Mouse (Mus musculus) retina, adult 2 months (tissue): Measurements from ENCODE around the gene Epha7.

Experiments used
- DNase-seq: peaks from one replicate; pipeline ENCODE4 v3.0.0-alpha.2; 2012; ENCODE audit warnings: low read depth, low spot score

The Epha7 gene

GRCm38 (mm10) chr4:28812691-28813289 is at the start of gene Epha7:
Gene Epha7, plus strand, starts transcription at chr4:28813131.
- DNase-seq, result peak; percentile 82

- no peak for DNase-seq
Observed at GRCm38 (mm10) chr4:28783961-28784360, 29.0 kb upstream of the Epha7 start.

- peak; percentile 15 for DNase-seq
Observed at GRCm38 (mm10) chr4:28808800-28809199, 4.1 kb upstream of the Epha7 start.

GRCm38 (mm10) chr4:28809703-28810102 is 3.2 kb upstream of the Epha7 start:
- no peak for DNase-seq

GRCm38 (mm10) chr4:28813551-28814475 is 882 bp downstream of the Epha7 start:
- DNase-seq, result peak; percentile 9

- DNase-seq, result peak; percentile 16
Observed at GRCm38 (mm10) chr4:28814476-28814815, 1.5 kb downstream of the Epha7 start.

- DNase-seq, result peak; percentile 41
Observed at GRCm38 (mm10) chr4:28814816-28815620, 2.1 kb downstream of the Epha7 start.

GRCm38 (mm10) chr4:28815621-28815920 is 2.6 kb downstream of the Epha7 start:
- no peak for DNase-seq

GRCm38 (mm10) chr4:28823616-28824015 is 10.7 kb downstream of the Epha7 start:
- DNase-seq, result no peak

GRCm38 (mm10) chr4:28824616-28825015 is 11.7 kb downstream of the Epha7 start:
- no peak for DNase-seq

GRCm38 (mm10) chr4:28837669-28838068 is 24.7 kb downstream of the Epha7 start:
- DNase-seq, result no peak

GRCm38 (mm10) chr4:28846311-28846710 is 33.4 kb downstream of the Epha7 start:
- no peak for DNase-seq

- DNase-seq, result no peak
Observed at GRCm38 (mm10) chr4:28850388-28850787, 37.5 kb downstream of the Epha7 start.

- no peak for DNase-seq
Observed at GRCm38 (mm10) chr4:28862845-28863666, 50.1 kb downstream of the Epha7 start.

GRCm38 (mm10) chr4:28866411-28866810 is 53.5 kb downstream of the Epha7 start:
- no peak for DNase-seq

GRCm38 (mm10) chr4:28871615-28872014 is 58.7 kb downstream of the Epha7 start:
- no peak for DNase-seq

- DNase-seq, result no peak
Observed at GRCm38 (mm10) chr4:28881271-28882044, 68.5 kb downstream of the Epha7 start.

GRCm38 (mm10) chr4:28889630-28890029 is 76.7 kb downstream of the Epha7 start:
- no peak for DNase-seq

- DNase-seq, result no peak
Observed at GRCm38 (mm10) chr4:28890102-28890501, 77.2 kb downstream of the Epha7 start.

GRCm38 (mm10) chr4:28895480-28895879 is 82.5 kb downstream of the Epha7 start:
- no peak for DNase-seq

- DNase-seq, result no peak
Observed at GRCm38 (mm10) chr4:28899373-28899772, 86.4 kb downstream of the Epha7 start.
